10 mouse cellular contexts compared by ENCODE assay signal in genomic region chr2:53711213-53711612, GRCm38 (mm10).
DNase-seq lines count a peak whose midpoint lies in the region; ATAC-seq lines count a peak whose summit lies in the region.
"Had no signal": no experiment of that assay in that cellular context is flagged by ENCODE, and none has a peak within 500 bp of the region (broad histone marks: within the 10 kb centered on the region; RNA-seq: fewer than 3 reads in every experiment).

No protein-coding gene starts in this region.

- H3K9ac ChIP-seq in kidney, embryonic 15.5 days, result no peak overlapping the region
- H3K9ac ChIP-seq: liver, embryonic 13.5 days had no signal

- no peaks in the 10 kb centered on the region for H3K4me1 ChIP-seq in kidney, embryonic 15.5 days
- H3K4me1 ChIP-seq: liver, embryonic 13.5 days had no signal

- H3K4me2 ChIP-seq in kidney, embryonic 15.5 days, result no peak overlapping the region
- H3K4me2 ChIP-seq: liver, embryonic 13.5 days had no signal

- no peak overlapping the region for H3K27ac ChIP-seq in kidney, embryonic 15.5 days
- H3K27ac ChIP-seq: liver, embryonic 13.5 days had no signal

- no peaks in the 10 kb centered on the region for H3K36me3 ChIP-seq in kidney, embryonic 15.5 days
- H3K36me3 ChIP-seq: liver, embryonic 13.5 days had no signal

- no peak for ATAC-seq in kidney, embryonic 15.5 days (replicated peaks; ENCODE audit: low FRiP score)
- ATAC-seq: Patski had no signal

- H3K4me3 ChIP-seq in kidney, embryonic 15.5 days (replicated peaks), result no peak overlapping the region
- H3K4me3 ChIP-seq: liver, embryonic 13.5 days had no signal

- no peaks in the 10 kb centered on the region for H3K9me3 ChIP-seq in kidney, embryonic 15.5 days (replicated peaks)
- H3K9me3 ChIP-seq: liver, embryonic 13.5 days had no signal

- H3K27me3 ChIP-seq in kidney, embryonic 15.5 days, result no peaks in the 10 kb centered on the region
- H3K27me3 ChIP-seq: liver, embryonic 13.5 days; Patski had no signal

- peak; percentile 10 to 52 for DNase-seq in kidney, adult 8-10 months
- peak; percentile 59 to 76 for DNase-seq in cerebellum, postnatal 36 days
- peak; percentile 76 to 90 for DNase-seq in layer of hippocampus, adult 18-20 months (ENCODE audit: low spot score in 2 of 2)
- peak; percentile 73 to 91 for DNase-seq in right cerebral cortex, postnatal 10 days (ENCODE audit: low spot score in 2 of 2)
- no peak for DNase-seq in spleen, adult 18-20 months
- DNase-seq in lung, adult 18-20 months, result no peak
- DNase-seq in embryo, embryonic 11 days, result no peak
- DNase-seq: liver, embryonic 13.5 days had no signal

- 69% methylated on average over 3 of the region's 3 CpGs for WGBS in kidney, embryonic 15.5 days

Comparison
In these comparisons a context has a peak if more than half of its experiments do, and no peak if none do; other contexts are left out.
1. DNase-seq: peak in kidney, adult 8-10 months (2 of 2), cerebellum, postnatal 36 days (2 of 2), layer of hippocampus, adult 18-20 months (2 of 2) and right cerebral cortex, postnatal 10 days (2 of 2); none in spleen, adult 18-20 months (0 of 2), lung, adult 18-20 months (0 of 2) and embryo, embryonic 11 days (single experiment).